Mouse (Mus musculus): ENCODE measurements around the gene Prdx6b. TPM values are rescaled to one million over a fixed set of nuclear protein-coding genes. Genes with fewer than 3 reads are reported as not detected.

The Prdx6b gene
- polyA plus RNA-seq, 1 experiment from 2014 or later, result not detected

- Histone ChIP-seq H3K4me3 (ENCODE audit: low read depth, low read length) (no peak overlapping the region), H3K27ac (replicated peaks; ENCODE audit: low read depth, low read length) (no peak overlapping the region), H3K27me3 (ENCODE audit: control insufficient read depth, insufficient read depth, low read length) (no peaks in the 10 kb centered on the region), H3K4me2 (ENCODE audit: low read depth, severe bottlenecking) (no peak overlapping the region), H3K36me3 (ENCODE audit: control insufficient read depth, insufficient read depth, low read length) (peaks cover 16% of the 10 kb centered on the region; the same call in 1 of the 2 replicates), H3K4me1 (ENCODE audit: control insufficient read depth, insufficient read depth, low read length) (no peaks in the 10 kb centered on the region), H3K9me3 (ENCODE audit: control insufficient read depth, low read length) (no peaks in the 10 kb centered on the region), H3K9ac (ENCODE audit: low read length) (no peak overlapping the region)
- 94% methylated on average over 9 of the region's 9 CpGs for WGBS
- no peak for DNase-seq (ENCODE audit: low spot score)
- ATAC-seq (ENCODE audit: insufficient number of reproducible peaks, low FRiP score, low TSS enrichment, low read depth), result no peak
These were observed 48.3 kb downstream of the Prdx6b start for GRCm38 (mm10) chr2:80340537-80340936.

Other genes starting within 250 kb of the Prdx6b start
- 0.68 and 1.0 TPM in 2 replicates for gene Pde1a, start 163.0 kb upstream of the Prdx6b start, polyA plus RNA-seq (2014; fragmentation: Nextera tagmentation; extraction: Ambion mirVana)
- gene Dnajc10, start 23.0 kb downstream of the Prdx6b start, polyA plus RNA-seq (2014; fragmentation: Nextera tagmentation; extraction: Ambion mirVana), result 94.3 and 99.4 TPM in 2 replicates
- gene Frzb, start 155.2 kb downstream of the Prdx6b start, polyA plus RNA-seq (2014; fragmentation: Nextera tagmentation; extraction: Ambion mirVana), result 118 and 120 TPM in 2 replicates